Mouse (Mus musculus): Measurements from ENCODE around the gene Ppp4r3b.

DNA sequence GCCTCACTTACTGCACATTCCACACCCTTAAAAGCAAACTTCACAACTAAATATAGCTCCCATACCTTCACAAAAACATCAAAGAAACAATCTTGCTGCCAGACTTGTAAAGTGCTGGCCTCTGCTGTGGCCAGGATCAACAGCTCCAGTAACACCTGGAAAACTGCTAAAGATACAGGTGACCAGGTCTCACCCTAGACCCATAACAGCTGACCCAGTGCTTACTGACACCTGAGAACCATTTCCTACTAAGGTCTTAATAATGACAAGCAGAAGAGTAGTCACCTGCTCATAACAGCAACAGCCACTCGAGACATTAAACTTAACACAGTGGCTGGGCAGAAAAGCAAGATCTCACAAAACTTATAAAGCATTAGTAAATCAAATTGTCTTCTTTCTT lies 60.9 kb downstream of the Ppp4r3b start:
- TF ChIP-seq CTCF (IDR thresholded peaks at IDR 0.05; ENCODE audit: control insufficient read depth, insufficient read depth, insufficient replicate concordance, low read depth, low read length): no peak
- TF ChIP-seq POLR2A (IDR thresholded peaks at IDR 0.05; ENCODE audit: control insufficient read depth, low read depth, low read length): no peak
